Mouse (Mus musculus): ENCODE results near the gene Ccdc136. TPM values are rescaled to one million over a fixed set of nuclear protein-coding genes. Genes with fewer than 3 reads are reported as not detected.

Gene Ccdc136
- total RNA-seq, 1 experiment, result 10.5 TPM

GRCm38 (mm10) chr6:29402693-29403342 is 6.7 kb downstream of the Ccdc136 start:
- peak overlapping the region; percentile 74 for H3K9ac ChIP-seq (ENCODE audit: insufficient read depth, low read depth, low read length, poor library complexity, severe bottlenecking)
- H3K36me3 ChIP-seq (ENCODE audit: control insufficient read depth, insufficient read depth, low read length, poor library complexity, severe bottlenecking), result peaks cover 6% of the 10 kb centered on the region; the same call in 1 of the 2 replicates
- no peak for TF ChIP-seq ZC3H11A (IDR thresholded peaks at IDR 0.05; ENCODE audit: borderline replicate concordance, low read depth, low read length)
- peaks cover 10% of the 10 kb centered on the region in 2 experiments for H3K4me1 ChIP-seq (ENCODE audit: control insufficient read depth in 2 of 2, insufficient read depth in 2 of 2, low read length in 2 of 2, poor library complexity in 1 of 2)
- peak; percentile 76 for DNase-seq (ENCODE audit: low read depth, low spot score)
- peak overlapping the region; percentile 70 to 81 for H3K4me3 ChIP-seq (ENCODE audit: insufficient read depth in 1 of 2, low read depth in 1 of 2, low read length in 2 of 2, poor library complexity in 1 of 2, severe bottlenecking in 1 of 2)
- in situ Hi-C loops (cut with MboI; ENCODE audit: low sequenced_read_pairs in 2 of 2, unreplicated experiment in 2 of 2), result no loop called here
- no peaks in the 10 kb centered on the region for H3K9me3 ChIP-seq (ENCODE audit: control insufficient read depth, insufficient read depth, low read depth, low read length)
- H3K27ac ChIP-seq (ENCODE audit: insufficient read depth, low read depth, low read length, poor library complexity, severe bottlenecking), result no peak overlapping the region

GRCm38 (mm10) chr6:29406412-29406811 is 10.3 kb downstream of the Ccdc136 start:
- no peak for TF ChIP-seq ZC3H11A (IDR thresholded peaks at IDR 0.05; ENCODE audit: borderline replicate concordance, low read depth, low read length)
- TF ChIP-seq MAFK (IDR thresholded peaks at IDR 0.05; ENCODE audit: insufficient read depth, low read depth, low read length), result no peak
- TF ChIP-seq CHD2 (IDR thresholded peaks at IDR 0.05; ENCODE audit: low read depth, low read length), result no peak
- no peak for TF ChIP-seq ZNF384 (IDR thresholded peaks at IDR 0.05; ENCODE audit: low read depth, low read length)
- TF ChIP-seq HCFC1 (IDR thresholded peaks at IDR 0.05; ENCODE audit: borderline replicate concordance, insufficient read depth, low read length), result no peak
- H3K27ac ChIP-seq (ENCODE audit: insufficient read depth, low read depth, low read length, poor library complexity, severe bottlenecking), result no peak overlapping the region
- no peak overlapping the region for H3K9ac ChIP-seq (ENCODE audit: insufficient read depth, low read depth, low read length, poor library complexity, severe bottlenecking)
- in situ Hi-C loops (cut with MboI; ENCODE audit: low sequenced_read_pairs in 2 of 2, unreplicated experiment in 2 of 2), result no loop called here
- H3K36me3 ChIP-seq (ENCODE audit: control insufficient read depth, insufficient read depth, low read length, poor library complexity, severe bottlenecking), result peaks cover 11% of the 10 kb centered on the region
- no peak for DNase-seq (ENCODE audit: low read depth, low spot score)
- H3K4me3 ChIP-seq (ENCODE audit: insufficient read depth in 1 of 2, low read depth in 1 of 2, low read length in 2 of 2, poor library complexity in 1 of 2, severe bottlenecking in 1 of 2), result no peak overlapping the region
- peaks cover 4 to 6% of the 10 kb centered on the region in 2 experiments; a peak in 2 of 4 replicates for H3K4me1 ChIP-seq (ENCODE audit: control insufficient read depth in 2 of 2, insufficient read depth in 2 of 2, low read length in 2 of 2, poor library complexity in 1 of 2)
- H3K9me3 ChIP-seq (ENCODE audit: control insufficient read depth, insufficient read depth, low read depth, low read length), result no peaks in the 10 kb centered on the region

- H3K36me3 ChIP-seq (ENCODE audit: control insufficient read depth, insufficient read depth, low read length, poor library complexity, severe bottlenecking), result peaks cover 19% of the 10 kb centered on the region; the same call in 1 of the 2 replicates
- H3K4me3 ChIP-seq (ENCODE audit: insufficient read depth in 1 of 2, low read depth in 1 of 2, low read length in 2 of 2, poor library complexity in 1 of 2, severe bottlenecking in 1 of 2), result no peak overlapping the region
- in situ Hi-C loops (cut with MboI; ENCODE audit: low sequenced_read_pairs in 2 of 2, unreplicated experiment in 2 of 2), result no loop called here
- no peaks in the 10 kb centered on the region; a peak in 1 of 4 replicates for H3K4me1 ChIP-seq (ENCODE audit: control insufficient read depth in 2 of 2, insufficient read depth in 2 of 2, low read length in 2 of 2, poor library complexity in 1 of 2)
- H3K9me3 ChIP-seq (ENCODE audit: control insufficient read depth, insufficient read depth, low read depth, low read length), result no peaks in the 10 kb centered on the region
- DNase-seq (ENCODE audit: low read depth, low spot score), result no peak
- H3K27ac ChIP-seq (ENCODE audit: insufficient read depth, low read depth, low read length, poor library complexity, severe bottlenecking), result no peak overlapping the region
- TF ChIP-seq CHD2 (IDR thresholded peaks at IDR 0.05; ENCODE audit: low read depth, low read length), result no peak
- no peak overlapping the region for H3K9ac ChIP-seq (ENCODE audit: insufficient read depth, low read depth, low read length, poor library complexity, severe bottlenecking)
Measured at GRCm38 (mm10) chr6:29415446-29415845, 19.3 kb downstream of the Ccdc136 start.

GRCm38 (mm10) chr6:29420596-29420995 is 24.5 kb downstream of the Ccdc136 start:
- peaks cover 2% of the 10 kb centered on the region; the same call in 1 of the 2 replicates for H3K36me3 ChIP-seq (ENCODE audit: control insufficient read depth, insufficient read depth, low read length, poor library complexity, severe bottlenecking)
- H3K4me1 ChIP-seq (ENCODE audit: control insufficient read depth in 2 of 2, insufficient read depth in 2 of 2, low read length in 2 of 2, poor library complexity in 1 of 2), result no peaks in the 10 kb centered on the region; a peak in 1 of 4 replicates
- H3K27ac ChIP-seq (ENCODE audit: insufficient read depth, low read depth, low read length, poor library complexity, severe bottlenecking), result no peak overlapping the region
- in situ Hi-C loops (cut with MboI; ENCODE audit: low sequenced_read_pairs in 2 of 2, unreplicated experiment in 2 of 2), result no loop called here
- H3K4me3 ChIP-seq (ENCODE audit: insufficient read depth in 1 of 2, low read depth in 1 of 2, low read length in 2 of 2, poor library complexity in 1 of 2, severe bottlenecking in 1 of 2), result no peak overlapping the region
- no peak overlapping the region for H3K9ac ChIP-seq (ENCODE audit: insufficient read depth, low read depth, low read length, poor library complexity, severe bottlenecking)
- no peaks in the 10 kb centered on the region for H3K9me3 ChIP-seq (ENCODE audit: control insufficient read depth, insufficient read depth, low read depth, low read length)
- no peak for TF ChIP-seq ZNF384 (IDR thresholded peaks at IDR 0.05; ENCODE audit: low read depth, low read length)
- TF ChIP-seq MAFK (IDR thresholded peaks at IDR 0.05; ENCODE audit: insufficient read depth, low read depth, low read length), result no peak
- no peak for TF ChIP-seq ZC3H11A (IDR thresholded peaks at IDR 0.05; ENCODE audit: borderline replicate concordance, low read depth, low read length)
- no peak for DNase-seq (ENCODE audit: low read depth, low spot score)

- no peak for DNase-seq (ENCODE audit: low read depth, low spot score)
- H3K27ac ChIP-seq (ENCODE audit: insufficient read depth, low read depth, low read length, poor library complexity, severe bottlenecking), result no peak overlapping the region
- TF ChIP-seq ZNF384 (IDR thresholded peaks at IDR 0.05; ENCODE audit: low read depth, low read length) (no peak), CHD2 (IDR thresholded peaks at IDR 0.05; ENCODE audit: low read depth, low read length) (no peak), HCFC1 (IDR thresholded peaks at IDR 0.05; ENCODE audit: borderline replicate concordance, insufficient read depth, low read length) (no peak), ZC3H11A (IDR thresholded peaks at IDR 0.05; ENCODE audit: borderline replicate concordance, low read depth, low read length) (no peak), MAFK (IDR thresholded peaks at IDR 0.05; ENCODE audit: insufficient read depth, low read depth, low read length) (no peak)
- in situ Hi-C loops (cut with MboI; ENCODE audit: low sequenced_read_pairs in 2 of 2, unreplicated experiment in 2 of 2), result no loop called here
- no peaks in the 10 kb centered on the region for H3K36me3 ChIP-seq (ENCODE audit: control insufficient read depth, insufficient read depth, low read length, poor library complexity, severe bottlenecking)
- no peak overlapping the region for H3K4me3 ChIP-seq (ENCODE audit: insufficient read depth in 1 of 2, low read depth in 1 of 2, low read length in 2 of 2, poor library complexity in 1 of 2, severe bottlenecking in 1 of 2)
- H3K4me1 ChIP-seq (ENCODE audit: control insufficient read depth in 2 of 2, insufficient read depth in 2 of 2, low read length in 2 of 2, poor library complexity in 1 of 2), result no peaks in the 10 kb centered on the region; a peak in 1 of 4 replicates
- H3K9me3 ChIP-seq (ENCODE audit: control insufficient read depth, insufficient read depth, low read depth, low read length), result no peaks in the 10 kb centered on the region
- H3K9ac ChIP-seq (ENCODE audit: insufficient read depth, low read depth, low read length, poor library complexity, severe bottlenecking), result no peak overlapping the region
Measured at GRCm38 (mm10) chr6:29425118-29425517, 29.0 kb downstream of the Ccdc136 start.

Data from ES-E14 (cell line).